Mouse (Mus musculus) E14TG2a.4 (cell line): Measurements from ENCODE around the gene Rasgrf2.

Experiments
- CTCF ChIP-seq: conservative IDR thresholded peaks from 2 replicates; pipeline ENCODE4 v1.5.1; 2014; ENCODE audit warnings: low read length
- NANOG ChIP-seq: IDR thresholded peaks from 2 replicates; pipeline ENCODE4 v1.6.1; 2014; ENCODE audit warnings: borderline replicate concordance, low read length, mixed read lengths
- POU5F1 ChIP-seq: IDR thresholded peaks from 2 replicates; pipeline ENCODE4 v1.6.1; 2014; ENCODE audit warnings: low read length, borderline replicate concordance

GRCm38 (mm10) chr13:92025124-92025523, 106.3 kb downstream of the Rasgrf2 start:
- TF ChIP-seq CTCF (no peak), NANOG (no peak), POU5F1 (no peak)
